Mouse (Mus musculus) cortical plate, adult 2 months (tissue): ENCODE results near the gene Gm26920.

Experiments
- CTCF ChIP-seq: fragments of 200-500 bp; IDR thresholded peaks from 2 replicates; pipeline ENCODE4 v1.5.1; 2011; ENCODE audit warnings: mild to moderate bottlenecking, control low read depth, low read length; ENCODE audit not compliant: insufficient read depth; ENCODE audit errors: extremely low read depth
- POLR2A ChIP-seq: fragments of 200-500 bp; IDR thresholded peaks from 2 replicates; pipeline ENCODE4 v1.6.1; 2011; ENCODE audit warnings: mild to moderate bottlenecking, low read length, control low read depth; ENCODE audit not compliant: insufficient read depth; ENCODE audit errors: extremely low read depth

DNA sequence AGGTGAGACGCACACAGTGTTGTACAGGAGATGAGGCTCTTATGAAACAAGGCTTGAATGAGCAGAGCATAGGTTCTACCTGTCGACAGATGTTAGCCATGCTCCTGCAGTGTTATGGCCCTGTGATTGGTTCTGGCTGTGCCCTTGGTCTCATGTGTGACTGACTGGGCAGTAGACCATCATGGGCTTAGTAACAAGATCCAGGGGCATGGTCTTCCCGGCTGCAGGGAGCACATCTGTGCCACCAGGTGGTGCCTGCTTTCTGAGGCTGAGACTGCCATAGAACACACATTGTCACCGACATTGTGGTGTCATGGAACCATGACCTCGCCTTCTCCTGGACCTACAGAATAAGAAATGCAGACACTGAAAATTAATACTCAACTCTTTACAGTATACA is 64.9 kb downstream of the Gm26920 start:
- TF ChIP-seq CTCF (no peak), POLR2A (no peak)
